ENCODE assay signal across 8 mouse cellular contexts in the genomic region with DNA sequence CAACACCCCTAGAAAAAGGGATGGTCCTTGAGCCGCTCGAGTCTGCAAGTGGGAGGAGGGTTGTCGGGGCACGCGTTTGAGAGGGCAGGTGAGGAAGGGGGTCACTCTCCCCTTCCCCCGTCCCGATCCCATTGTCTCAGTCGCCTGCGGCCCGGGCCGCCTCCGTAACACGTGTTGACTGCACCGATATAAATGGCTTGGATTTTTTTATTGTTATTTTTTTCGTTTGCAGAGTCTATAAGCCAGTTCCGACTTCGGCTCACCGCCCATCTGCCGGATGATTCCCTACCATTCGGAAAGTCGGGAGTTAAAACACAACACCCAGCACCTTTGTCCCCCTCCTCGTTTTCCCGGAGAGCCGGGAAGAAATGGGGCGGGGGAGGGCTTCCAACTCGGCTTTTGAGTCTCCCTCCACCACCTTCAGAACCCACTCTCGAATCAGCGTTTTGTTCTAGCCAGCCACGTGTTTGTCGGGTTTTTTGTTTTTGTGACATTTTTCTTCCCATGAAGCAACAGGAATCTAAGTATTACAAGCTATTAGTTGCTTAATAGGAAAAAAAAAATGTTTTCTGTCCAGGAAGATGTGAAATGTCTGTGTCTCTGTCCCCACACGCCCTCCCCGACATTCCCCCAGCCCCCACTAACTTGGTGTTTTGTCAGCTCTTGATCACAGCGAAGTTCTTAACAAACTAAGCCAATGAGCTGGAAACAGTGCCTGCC. TPM values are rescaled to one million over a fixed set of nuclear protein-coding genes. Genes with fewer than 3 reads are reported as not detected.
A peak's percentile ranks its signal among the peaks of the same experiment; 100 is the strongest.
DNase-seq lines count a peak whose midpoint lies in the region; ATAC-seq lines count a peak whose summit lies in the region.

No protein-coding gene starts in this region.

- H3K4me2 ChIP-seq in hindbrain, embryonic 15.5 days: peak overlapping the region; percentile 91

- peak overlapping the region; percentile 70 for H3K4me3 ChIP-seq in hindbrain, embryonic 15.5 days
- peak overlapping the region; percentile 87 for H3K4me3 ChIP-seq in midbrain, embryonic 10.5 days

- peak; percentile 49 for DNase-seq in adrenal gland, adult 2 months
- no peak for DNase-seq in adrenal gland, adult 8-10 months
- peak; percentile 25 for DNase-seq in right cerebral cortex, postnatal 4 days
- no peak for DNase-seq in right cerebral cortex, postnatal 36 days (ENCODE audit: low spot score in 2 of 2)
- DNase-seq in midbrain, embryonic 10.5 days (ENCODE audit: low spot score): peak; percentile 41
- DNase-seq in frontal cortex, adult 2 months (ENCODE audit: extremely low spot score in 1 of 2, low spot score in 1 of 2): no peak
- DNase-seq in left cerebral cortex, adult 8-10 months (ENCODE audit: low spot score in 2 of 2): no peak

- H3K4me1 ChIP-seq in hindbrain, embryonic 15.5 days (replicated peaks): peaks cover 38% of the 10 kb centered on the region
- peaks cover 54% of the 10 kb centered on the region for H3K4me1 ChIP-seq in midbrain, embryonic 10.5 days

- no peak for ATAC-seq in hindbrain, embryonic 15.5 days (ENCODE audit: low FRiP score, low read depth)

- peak overlapping the region; percentile 66 for H3K9ac ChIP-seq in hindbrain, embryonic 15.5 days

- under 1% methylated on average over 33 of the region's 33 CpGs for WGBS in hindbrain, embryonic 15.5 days
- WGBS in midbrain, embryonic 10.5 days: under 1% methylated on average over 33 of the region's 33 CpGs

- no peaks in the 10 kb centered on the region for H3K36me3 ChIP-seq in hindbrain, embryonic 15.5 days
- H3K36me3 ChIP-seq in midbrain, embryonic 10.5 days: peaks cover 6% of the 10 kb centered on the region; the same call in 1 of the 2 replicates

- H3K27ac ChIP-seq in hindbrain, embryonic 15.5 days (replicated peaks): peak overlapping the region; percentile 85
- peak overlapping the region; percentile 100 for H3K27ac ChIP-seq in midbrain, embryonic 10.5 days (replicated peaks)

- H3K9me3 ChIP-seq in hindbrain, embryonic 15.5 days: no peaks in the 10 kb centered on the region
- H3K9me3 ChIP-seq in midbrain, embryonic 10.5 days (replicated peaks): no peaks in the 10 kb centered on the region

- peaks cover 3% of the 10 kb centered on the region; the same call in 1 of the 2 replicates for H3K27me3 ChIP-seq in hindbrain, embryonic 15.5 days
- H3K27me3 ChIP-seq in midbrain, embryonic 10.5 days (ENCODE audit: low read depth, poor library complexity, severe bottlenecking): no peaks in the 10 kb centered on the region

RNA-seq across cellular contexts. Expression of a gene that starts 1.9 kb away (rescaled TPM):
- under 1 TPM; 0.59 to 0.95 TPM for total RNA-seq in adrenal gland, adult 2 months (2021)
- 0.10 and 0.19 TPM in 2 replicates for polyA plus RNA-seq in adrenal gland, adult 2 months (2012; rRNA removed)
- under 1 TPM; 0.26 to 0.83 (median 0.43) TPM for total RNA-seq in adrenal gland, adult 8-10 months (2022)
- polyA plus RNA-seq in hindbrain, embryonic 15.5 days (2015; fragmentation: Nextera tagmentation; extraction: Ambion mirVana): 11.8 and 14.2 TPM in 2 replicates
- 176 and 190 TPM in 2 replicates for polyA plus RNA-seq in midbrain, embryonic 10.5 days (2016; fragmentation: Nextera tagmentation; extraction: Ambion mirVana)
- polyA plus RNA-seq in frontal cortex, adult 2 months (2012; rRNA removed): 0.18 and 0.71 TPM in 2 replicates
- under 1 TPM in 1 of 4 experiments, not detected in 3; 0.20 TPM for total RNA-seq in left cerebral cortex, adult 8-10 months (2022)

RNA-seq across cellular contexts. Expression of a gene that starts 16.7 kb away (rescaled TPM):
- not detected for total RNA-seq in adrenal gland, adult 2 months (2021)
- polyA plus RNA-seq in adrenal gland, adult 2 months (2012; rRNA removed): not detected in 2 replicates
- not detected for total RNA-seq in adrenal gland, adult 8-10 months (2022)
- not detected in 2 replicates for polyA plus RNA-seq in hindbrain, embryonic 15.5 days (2015; fragmentation: Nextera tagmentation; extraction: Ambion mirVana)
- polyA plus RNA-seq in midbrain, embryonic 10.5 days (2016; fragmentation: Nextera tagmentation; extraction: Ambion mirVana): not detected in 2 replicates
- not detected in 2 replicates for polyA plus RNA-seq in frontal cortex, adult 2 months (2012; rRNA removed)
- not detected for total RNA-seq in left cerebral cortex, adult 8-10 months (2022)

RNA-seq across cellular contexts. Expression of a gene that starts 27.0 kb away (rescaled TPM):
- total RNA-seq in adrenal gland, adult 2 months (2021): 10 to 100 TPM; 79.5 to 92.8 TPM
- 9.6 and 11.3 TPM in 2 replicates for polyA plus RNA-seq in adrenal gland, adult 2 months (2012; rRNA removed)
- total RNA-seq in adrenal gland, adult 8-10 months (2022): 10 to 100 TPM; 77.6 to 95.6 (median 86.3) TPM
- polyA plus RNA-seq in hindbrain, embryonic 15.5 days (2015; fragmentation: Nextera tagmentation; extraction: Ambion mirVana): 128 and 129 TPM in 2 replicates
- polyA plus RNA-seq in midbrain, embryonic 10.5 days (2016; fragmentation: Nextera tagmentation; extraction: Ambion mirVana): 106 and 110 TPM in 2 replicates
- 84.2 and 87.0 TPM in 2 replicates for polyA plus RNA-seq in frontal cortex, adult 2 months (2012; rRNA removed)
- total RNA-seq in left cerebral cortex, adult 8-10 months (2022): 100 to 1,000 TPM in 3 of 4 experiments, 10 to 100 TPM in 1; 98.4 to 106 (median 103) TPM

RNA-seq across cellular contexts. Expression of a gene that starts 57.5 kb away (rescaled TPM):
- 10 to 100 TPM; 45.3 to 46.5 TPM for total RNA-seq in adrenal gland, adult 2 months (2021)
- 17.0 and 20.7 TPM in 2 replicates for polyA plus RNA-seq in adrenal gland, adult 2 months (2012; rRNA removed)
- 10 to 100 TPM; 53.9 to 60.0 (median 57.0) TPM for total RNA-seq in adrenal gland, adult 8-10 months (2022)
- 40.0 and 40.1 TPM in 2 replicates for polyA plus RNA-seq in hindbrain, embryonic 15.5 days (2015; fragmentation: Nextera tagmentation; extraction: Ambion mirVana)
- 25.0 and 27.0 TPM in 2 replicates for polyA plus RNA-seq in midbrain, embryonic 10.5 days (2016; fragmentation: Nextera tagmentation; extraction: Ambion mirVana)
- 45.3 and 50.3 TPM in 2 replicates for polyA plus RNA-seq in frontal cortex, adult 2 months (2012; rRNA removed)
- 10 to 100 TPM; 53.6 to 60.5 (median 59.8) TPM for total RNA-seq in left cerebral cortex, adult 8-10 months (2022)

Comparison
In these comparisons a context has a peak if more than half of its experiments do, and no peak if none do; other contexts are left out.
1. DNase-seq: peak in adrenal gland, adult 2 months (single experiment), right cerebral cortex, postnatal 4 days (single experiment) and midbrain, embryonic 10.5 days (single experiment); none in adrenal gland, adult 8-10 months (single experiment), right cerebral cortex, postnatal 36 days (0 of 2), frontal cortex, adult 2 months (0 of 2) and left cerebral cortex, adult 8-10 months (0 of 2).
2. RNA of a gene that starts 1.9 kb away (polyA plus RNA-seq): 176 to 190 TPM in midbrain, embryonic 10.5 days; 11.8 to 14.2 TPM in hindbrain, embryonic 15.5 days, 0.10 to 0.19 TPM in adrenal gland, adult 2 months and 0.18 to 0.71 TPM in frontal cortex, adult 2 months; every median in the first group is over 10 times any median in the second.